Mouse (Mus musculus) embryonic fibroblast, embryonic 13.5 days (primary cell): ENCODE measurements at regions not wholly inside any gene's neighbourhood (a gene's known extent, or its start where the extent isn't known, plus 50 kb on each side); places are given as distances from the start of the nearest gene placed in this dataset.

Experiments used
- CTCF ChIP-seq: IDR thresholded peaks from 2 replicates; pipeline ENCODE4 v1.5.1; 2011; ENCODE audit warnings: mild to moderate bottlenecking, control low read depth, low read length, moderate library complexity, borderline replicate concordance; ENCODE audit not compliant: insufficient read depth
- POLR2A ChIP-seq: IDR thresholded peaks from 2 replicates; pipeline ENCODE4 v1.6.1; 2011; ENCODE audit warnings: low read depth, mild to moderate bottlenecking, control low read depth, low read length, moderate library complexity

GRCm38 (mm10) chr4:105390378-105390777 is 233.2 kb downstream of the Plpp3 start:
- no peak for TF ChIP-seq POLR2A
- no peak for TF ChIP-seq CTCF
